Mouse (Mus musculus) forebrain, embryonic 11.5 days (tissue): ENCODE data around the gene Prpf3. TPM values are rescaled to one million over a fixed set of nuclear protein-coding genes. Genes with fewer than 3 reads are reported as not detected.
"Not testable (repeated sequence)": the region's sequence is repeated elsewhere in the genome, so short reads cannot be mapped to it uniquely, and the experiment has no call there.

Experiments used
- ATAC-seq: fragments of 200-750 bp; cut with Nextera tagmentation; replicated peaks from 2 replicates; pipeline ENCODE4 v1.8.0; 2017; ENCODE audit warnings: moderate TSS enrichment; ENCODE audit not compliant: low FRiP score
- DNase-seq: peaks from one replicate; pipeline ENCODE4 v3.0.0-alpha.2; 2017; ENCODE audit warnings: low spot score
- H3K27ac ChIP-seq: fragments of 300-500 bp; sonication (generic); 2 replicates; pipeline ENCODE4 v1.5.1; 2014; ENCODE audit warnings: low read depth, low read length
- H3K27me3 ChIP-seq: fragments of 300-500 bp; sonication (generic); 2 replicates; pipeline ENCODE4 v1.6.1; 2014; ENCODE audit warnings: mild to moderate bottlenecking, low read length, mixed read lengths; ENCODE audit not compliant: control insufficient read depth, insufficient read depth
- H3K36me3 ChIP-seq: fragments of 300-500 bp; sonication (generic); 2 replicates; pipeline ENCODE4 v1.6.1; 2014; ENCODE audit warnings: mild to moderate bottlenecking, low read length, moderate library complexity, mixed read lengths; ENCODE audit not compliant: control insufficient read depth, insufficient read depth
- H3K4me1 ChIP-seq: fragments of 300-500 bp; sonication (generic); replicated peaks from 2 replicates; pipeline ENCODE4 v1.6.1; 2014; ENCODE audit warnings: low read length, mixed read lengths; ENCODE audit not compliant: control insufficient read depth, insufficient read depth
- H3K4me2 ChIP-seq: fragments of 300-500 bp; sonication (generic); 2 replicates; pipeline ENCODE4 v1.6.1; 2014; ENCODE audit warnings: low read depth, mild to moderate bottlenecking, low read length, moderate library complexity, mixed read lengths; ENCODE audit not compliant: severe bottlenecking
- H3K4me3 ChIP-seq: fragments of 300-500 bp; sonication (generic); 2 replicates; pipeline ENCODE4 v1.5.1; 2014; ENCODE audit warnings: low read depth, low read length
- H3K9ac ChIP-seq: fragments of 300-500 bp; sonication (generic); 2 replicates; pipeline ENCODE4 v1.6.1; 2014; ENCODE audit warnings: low read length
- H3K9me3 ChIP-seq: fragments of 300-500 bp; sonication (generic); 2 replicates; pipeline ENCODE4 v1.6.1; 2016; ENCODE audit warnings: low read length, mixed read lengths; ENCODE audit not compliant: control insufficient read depth
- WGBS: fragments of 180-500 bp; shearing (Covaris S2); extraction: QIAGEN DNeasy Blood & Tissue Kit; methylation state at CpG from one replicate; pipeline ENCODE4 v1.1.7; 2014; 5-methylcytosine and 5-hydroxymethylcytosine counted together
- polyA plus RNA-seq: library from polyadenylated mRNA; unstranded; fragments of >200 nt; fragmentation: Nextera tagmentation; extraction: Ambion mirVana; gene quantifications from 2 replicates; pipeline ENCODE4 v1.2.1, GENCODE M21; 2014

Prpf3 gene
- polyA plus RNA-seq, result 69.7 and 75.5 TPM in 2 replicates

- Histone ChIP-seq H3K4me2 (peak within 1 kb of the TSS; percentile 56), H3K27me3 (no peaks in the 10 kb centered on the region), H3K36me3 (peaks cover 6% of the 10 kb centered on the region; the same call in 1 of the 2 replicates), H3K27ac (peak within 1 kb of the TSS; percentile 62; the same call in 1 of the 2 replicates), H3K4me3 (peak within 1 kb of the TSS; percentile 87), H3K9me3 (no peaks in the 10 kb centered on the region), H3K4me1 (no peaks in the 10 kb centered on the region; the same call in 1 of the 2 replicates), H3K9ac (peak within 1 kb of the TSS; percentile 79)
- whole genome bisulfite sequencing, result under 1% methylated on average over 56 of the region's 56 CpGs
- ATAC-seq (peak; percentile 99), DNase-seq (peak; percentile 94)
Measured at GRCm38 (mm10) chr3:95855502-95856089, at the start of gene Prpf3. Prpf3 (minus strand) TSS chr3:95855885.

- Histone ChIP-seq H3K9ac (peak within 1 kb of the TSS; percentile 68), H3K4me1 (peaks cover 21% of the 10 kb centered on the region), H3K27me3 (no peaks in the 10 kb centered on the region; the same call in 1 of the 2 replicates), H3K4me2 (peak within 1 kb of the TSS; percentile 78), H3K36me3 (no peaks in the 10 kb centered on the region), H3K9me3 (no peaks in the 10 kb centered on the region), H3K4me3 (peak within 1 kb of the TSS; percentile 33), H3K27ac (peak within 1 kb of the TSS; percentile 59; the same call in 1 of the 2 replicates)
- ATAC-seq, result peak; percentile 65; the same call in 1 of the 2 replicates
- peak; percentile 75 for DNase-seq
- 0% methylated on average over 15 of the region's 15 CpGs for WGBS
Measured at GRCm38 (mm10) chr3:95904568-95904967, 48.9 kb upstream of the Prpf3 start, which contains the start of gene Car14. Car14 (minus strand) TSS chr3:95904691.

GRCm38 (mm10) chr3:95903753-95904502 lies 48.2 kb upstream of the Prpf3 start:
- H3K4me2 ChIP-seq, result peak overlapping the region; percentile 78
- peaks cover 21% of the 10 kb centered on the region for H3K4me1 ChIP-seq
- H3K36me3 ChIP-seq, result no peaks in the 10 kb centered on the region
- under 1% methylated on average over 15 of the region's 15 CpGs for WGBS
- ATAC-seq (peak; percentile 29; the same call in 1 of the 2 replicates), DNase-seq (peak; percentile 65)
- H3K9me3 ChIP-seq, result no peaks in the 10 kb centered on the region
- peak overlapping the region; percentile 68 for H3K9ac ChIP-seq
- H3K4me3 ChIP-seq, result peak overlapping the region; percentile 33
- peak overlapping the region; percentile 59; the same call in 1 of the 2 replicates for H3K27ac ChIP-seq
- H3K27me3 ChIP-seq, result no peaks in the 10 kb centered on the region; the same call in 1 of the 2 replicates

- ATAC-seq (no peak), DNase-seq (no peak)
- Histone ChIP-seq H3K27ac (no peak overlapping the region), H3K9ac (no peak overlapping the region; the same call in 1 of the 2 replicates), H3K36me3 (no peaks in the 10 kb centered on the region), H3K9me3 (no peaks in the 10 kb centered on the region), H3K4me1 (peaks cover 21% of the 10 kb centered on the region), H3K4me2 (peak overlapping the region; percentile 28), H3K4me3 (peak overlapping the region; percentile 7; the same call in 1 of the 2 replicates), H3K27me3 (no peaks in the 10 kb centered on the region; the same call in 1 of the 2 replicates)
- 42% methylated on average over 5 of the region's 6 CpGs for WGBS
Measured at GRCm38 (mm10) chr3:95902643-95903042, 47.0 kb upstream of the Prpf3 start.

GRCm38 (mm10) chr3:95902373-95902625 lies 46.6 kb upstream of the Prpf3 start:
- H3K4me2 ChIP-seq, result peak overlapping the region; percentile 28; the same call in 1 of the 2 replicates

GRCm38 (mm10) chr3:95901616-95902372 lies 46.1 kb upstream of the Prpf3 start:
- H3K4me2 ChIP-seq, result no peak overlapping the region
- WGBS, result 64% methylated on average over 9 of the region's 9 CpGs
- no peak for DNase-seq
- no peak overlapping the region for H3K27ac ChIP-seq
- no peaks in the 10 kb centered on the region for H3K27me3 ChIP-seq
- peak overlapping the region; percentile 6; the same call in 1 of the 2 replicates for H3K9ac ChIP-seq
- peaks cover 21% of the 10 kb centered on the region for H3K4me1 ChIP-seq
- H3K9me3 ChIP-seq, result no peaks in the 10 kb centered on the region
- ATAC-seq, result no peak
- H3K4me3 ChIP-seq, result no peak overlapping the region
- no peaks in the 10 kb centered on the region for H3K36me3 ChIP-seq

More at GRCm38 (mm10) chr3:95902373-95902625, 46.6 kb upstream of the Prpf3 start:
- no peak overlapping the region for H3K4me3 ChIP-seq
- no peaks in the 10 kb centered on the region for H3K36me3 ChIP-seq
- ATAC-seq (no peak), DNase-seq (no peak)
- H3K4me1 ChIP-seq, result peaks cover 21% of the 10 kb centered on the region
- H3K9me3 ChIP-seq, result no peaks in the 10 kb centered on the region
- peak overlapping the region; percentile 6; the same call in 1 of the 2 replicates for H3K9ac ChIP-seq
- H3K27me3 ChIP-seq, result no peaks in the 10 kb centered on the region; the same call in 1 of the 2 replicates
- no peak overlapping the region for H3K27ac ChIP-seq

GRCm38 (mm10) chr3:95899800-95900524 lies 44.3 kb upstream of the Prpf3 start:
- H3K9ac ChIP-seq, result no peak overlapping the region
- H3K9me3 ChIP-seq, result no peaks in the 10 kb centered on the region
- no peak overlapping the region for H3K27ac ChIP-seq
- H3K36me3 ChIP-seq, result no peaks in the 10 kb centered on the region
- H3K4me1 ChIP-seq, result peaks cover 18% of the 10 kb centered on the region; the same call in 1 of the 2 replicates
- WGBS, result 77% methylated on average over 13 of the region's 13 CpGs
- DNase-seq, result no peak
- no peak overlapping the region for H3K4me2 ChIP-seq
- no peak overlapping the region for H3K4me3 ChIP-seq
- ATAC-seq, result no peak
- H3K27me3 ChIP-seq, result no peaks in the 10 kb centered on the region

- not testable (repeated sequence) for H3K9me3 ChIP-seq, H3K4me3 ChIP-seq, H3K27ac ChIP-seq, H3K4me2 ChIP-seq, H3K4me1 ChIP-seq, H3K27me3 ChIP-seq, DNase-seq, H3K36me3 ChIP-seq, ATAC-seq, H3K9ac ChIP-seq
- 92% methylated on average over 7 of the region's 7 CpGs for WGBS
Measured at GRCm38 (mm10) chr3:95895501-95895900, 39.8 kb upstream of the Prpf3 start.
